ENCODE assay signal across 12 mouse cellular contexts in genomic region chrX:23694588-23694987, GRCm38 (mm10). TPM values are rescaled to one million over a fixed set of nuclear protein-coding genes. Genes with fewer than 3 reads are reported as not detected.
DNase-seq lines count a peak whose midpoint lies in the region; ATAC-seq and TF ChIP-seq lines count a peak whose summit lies in the region.
"Had no signal": no experiment of that assay in that cellular context is flagged by ENCODE, and none has a peak within 500 bp of the region (broad histone marks: within the 10 kb centered on the region; RNA-seq: fewer than 3 reads in every experiment).

No protein-coding gene starts in this region.

- no peaks in the 10 kb centered on the region for H3K9me3 ChIP-seq in kidney, postnatal 0 days (replicated peaks; ENCODE audit: low read length)
- H3K9me3 ChIP-seq in hindbrain, embryonic 13.5 days = no peaks in the 10 kb centered on the region
- H3K9me3 ChIP-seq in midbrain, embryonic 13.5 days = no peaks in the 10 kb centered on the region
- H3K9me3 ChIP-seq in kidney, embryonic 16.5 days (ENCODE audit: low read length) = no peaks in the 10 kb centered on the region

- no peak overlapping the region for H3K4me3 ChIP-seq in kidney, postnatal 0 days (replicated peaks; ENCODE audit: low read depth, low read length)
- peak overlapping the region; percentile 34 for H3K4me3 ChIP-seq in bone marrow, adult 2 months (replicated peaks; ENCODE audit: control insufficient read depth, low read depth, low read length)
- H3K4me3 ChIP-seq in hindbrain, embryonic 13.5 days = peak overlapping the region; percentile 56; the same call in 1 of the 2 replicates
- peak overlapping the region; percentile 61; the same call in 1 of the 2 replicates for H3K4me3 ChIP-seq in midbrain, embryonic 13.5 days (replicated peaks)
- no peak overlapping the region for H3K4me3 ChIP-seq in cerebellum, adult 2 months (replicated peaks; ENCODE audit: insufficient read depth, low read depth, low read length)
- no peak overlapping the region for H3K4me3 ChIP-seq in kidney, embryonic 16.5 days (ENCODE audit: low read length)

- TF ChIP-seq POLR2A in bone marrow, adult 2 months (IDR thresholded peaks at IDR 0.05; ENCODE audit: borderline replicate concordance, control insufficient read depth, low read depth, low read length) = no peak
- TF ChIP-seq POLR2A in cerebellum, adult 2 months (IDR thresholded peaks at IDR 0.05; ENCODE audit: borderline replicate concordance, insufficient read depth, low read length) = no peak

- ATAC-seq in kidney, postnatal 0 days (replicated peaks; ENCODE audit: low FRiP score, low read depth) = no peak
- ATAC-seq in hindbrain, embryonic 13.5 days (ENCODE audit: low FRiP score) = no peak
- no peak for ATAC-seq in midbrain, embryonic 13.5 days
- ATAC-seq in kidney, embryonic 16.5 days (ENCODE audit: low FRiP score, low TSS enrichment) = no peak

- H3K9ac ChIP-seq in kidney, postnatal 0 days (ENCODE audit: low read depth, low read length) = no peak overlapping the region
- no peak overlapping the region for H3K9ac ChIP-seq in hindbrain, embryonic 13.5 days
- H3K9ac ChIP-seq in midbrain, embryonic 13.5 days (replicated peaks) = no peak overlapping the region
- no peak overlapping the region for H3K9ac ChIP-seq in kidney, embryonic 16.5 days (replicated peaks; ENCODE audit: low read length)

- peak overlapping the region; percentile 59; the same call in 1 of the 2 replicates for H3K4me2 ChIP-seq in kidney, postnatal 0 days (ENCODE audit: low read length)
- H3K4me2 ChIP-seq in hindbrain, embryonic 13.5 days = peak overlapping the region; percentile 57
- H3K4me2 ChIP-seq in midbrain, embryonic 13.5 days (replicated peaks) = peak overlapping the region; percentile 59
- H3K4me2 ChIP-seq in kidney, embryonic 16.5 days (replicated peaks; ENCODE audit: low read depth, low read length) = no peak overlapping the region; the same call in 1 of the 2 replicates

- no peak overlapping the region for H3K27ac ChIP-seq in kidney, postnatal 0 days
- H3K27ac ChIP-seq in bone marrow, adult 2 months (ENCODE audit: control insufficient read depth, insufficient read depth, low read depth, low read length, poor library complexity) = no peak overlapping the region
- H3K27ac ChIP-seq in hindbrain, embryonic 13.5 days = no peak overlapping the region
- no peak overlapping the region for H3K27ac ChIP-seq in midbrain, embryonic 13.5 days
- H3K27ac ChIP-seq in cerebellum, adult 2 months (ENCODE audit: insufficient read depth, low read length) = no peak overlapping the region
- no peak overlapping the region for H3K27ac ChIP-seq in kidney, embryonic 16.5 days (ENCODE audit: low read length)

- no peak for DNase-seq in kidney, postnatal 0 days (ENCODE audit: low spot score)
- no peak for DNase-seq in kidney, postnatal 10 days
- DNase-seq in cerebellum, adult 2 months = no peak
- no peak for DNase-seq in spleen, postnatal 10 days (ENCODE audit: low spot score in 2 of 2)
- DNase-seq: cerebellum, postnatal 25 days; gastrocnemius, postnatal 10 days; right cerebral cortex, postnatal 14 days; thymus, postnatal 36 days had no signal

- H3K36me3 ChIP-seq in kidney, postnatal 0 days (ENCODE audit: insufficient read depth, low read length) = no peaks in the 10 kb centered on the region
- H3K36me3 ChIP-seq in hindbrain, embryonic 13.5 days = no peaks in the 10 kb centered on the region
- H3K36me3 ChIP-seq in midbrain, embryonic 13.5 days = no peaks in the 10 kb centered on the region
- no peaks in the 10 kb centered on the region for H3K36me3 ChIP-seq in kidney, embryonic 16.5 days (ENCODE audit: insufficient read depth, low read length)

- H3K4me1 ChIP-seq in kidney, postnatal 0 days (replicated peaks; ENCODE audit: insufficient read depth, low read length) = no peaks in the 10 kb centered on the region
- no peaks in the 10 kb centered on the region for H3K4me1 ChIP-seq in bone marrow, adult 2 months (ENCODE audit: control insufficient read depth, insufficient read depth, low read length)
- H3K4me1 ChIP-seq in hindbrain, embryonic 13.5 days (replicated peaks) = no peaks in the 10 kb centered on the region
- H3K4me1 ChIP-seq in midbrain, embryonic 13.5 days (replicated peaks) = no peaks in the 10 kb centered on the region
- H3K4me1 ChIP-seq in cerebellum, adult 2 months (ENCODE audit: control insufficient read depth, insufficient read depth, low read length) = no peaks in the 10 kb centered on the region
- H3K4me1 ChIP-seq in kidney, embryonic 16.5 days (ENCODE audit: insufficient read depth, low read length) = no peaks in the 10 kb centered on the region

- WGBS in kidney, postnatal 0 days = 68% methylated on average over 3 of the region's 3 CpGs
- WGBS in bone marrow, adult 2 months = 37% methylated on average over 3 of the region's 3 CpGs
- WGBS in hindbrain, embryonic 13.5 days = 79% methylated on average over 3 of the region's 3 CpGs
- WGBS in midbrain, embryonic 13.5 days = 75% methylated on average over 3 of the region's 3 CpGs
- 67% methylated on average over 3 of the region's 3 CpGs for WGBS in cerebellum, adult 2 months
- WGBS in kidney, embryonic 16.5 days = 72% methylated on average over 3 of the region's 3 CpGs

- no peak for TF ChIP-seq CTCF in kidney, postnatal 0 days (IDR thresholded peaks at IDR 0.05; ENCODE audit: low read depth)
- no peak for TF ChIP-seq CTCF in bone marrow, adult 2 months (IDR thresholded peaks at IDR 0.05; ENCODE audit: control insufficient read depth, insufficient read depth, low read length)
- TF ChIP-seq CTCF in cerebellum, adult 2 months (IDR thresholded peaks at IDR 0.05; ENCODE audit: borderline replicate concordance, insufficient read depth, low read depth, low read length) = no peak

- no peaks in the 10 kb centered on the region for H3K27me3 ChIP-seq in kidney, postnatal 0 days (ENCODE audit: insufficient read depth, low read length)
- H3K27me3 ChIP-seq in hindbrain, embryonic 13.5 days = no peaks in the 10 kb centered on the region
- no peaks in the 10 kb centered on the region for H3K27me3 ChIP-seq in midbrain, embryonic 13.5 days
- no peaks in the 10 kb centered on the region for H3K27me3 ChIP-seq in cerebellum, adult 2 months (ENCODE audit: control insufficient read depth, insufficient read depth, low read length)
- no peaks in the 10 kb centered on the region for H3K27me3 ChIP-seq in kidney, embryonic 16.5 days (ENCODE audit: insufficient read depth, low read length)

RNA-seq across cellular contexts. Expression of gene Wdr44, which starts 1.7 kb away (rescaled TPM):
- polyA plus RNA-seq in kidney, postnatal 0 days (2015; fragmentation: Nextera tagmentation; extraction: Ambion mirVana) = 6.4 and 6.9 TPM in 2 replicates
- polyA plus RNA-seq in bone marrow, adult 2 months (2011; ENCODE audit: insufficient read depth, insufficient read length, low replicate concordance, missing spikeins) = 2.7 and 8.4 TPM in 2 replicates
- 13.4 and 19.4 TPM in 2 replicates for polyA plus RNA-seq in hindbrain, embryonic 13.5 days (2015; fragmentation: Nextera tagmentation; extraction: Ambion mirVana)
- 13.9 and 14.3 TPM in 2 replicates for polyA plus RNA-seq in midbrain, embryonic 13.5 days (2015; fragmentation: Nextera tagmentation; extraction: Ambion mirVana)
- 7.3 and 7.5 TPM in 2 replicates for polyA plus RNA-seq in cerebellum, adult 2 months (2012; rRNA removed)
- 4.8 and 5.0 TPM in 2 replicates for polyA plus RNA-seq in kidney, embryonic 16.5 days (2015; fragmentation: Nextera tagmentation; extraction: Ambion mirVana)

Comparison
In these comparisons a context has a peak if more than half of its experiments do, and no peak if none do; other contexts are left out.
1. H3K4me3 ChIP-seq: peak in bone marrow, adult 2 months (single experiment), hindbrain, embryonic 13.5 days (single experiment) and midbrain, embryonic 13.5 days (single experiment); none in kidney, postnatal 0 days (single experiment), cerebellum, adult 2 months (single experiment) and kidney, embryonic 16.5 days (single experiment).